Mouse (Mus musculus): ENCODE results near the gene Dennd1b.

- TF ChIP-seq CTCF (IDR thresholded peaks at IDR 0.05; ENCODE audit: control insufficient read depth, insufficient read depth, insufficient read length) = no peak
- peak; percentile 18 for TF ChIP-seq FOSL1 (IDR thresholded peaks at IDR 0.05; ENCODE audit: insufficient read depth, low read length, poor library complexity, severe bottlenecking)
- no peak for TF ChIP-seq MYOG (IDR thresholded peaks at IDR 0.05; ENCODE audit: control insufficient read depth, extremely low read depth, insufficient read length)
- no peak for TF ChIP-seq MAX (IDR thresholded peaks at IDR 0.05)
- TF ChIP-seq CEBPB (IDR thresholded peaks at IDR 0.05; ENCODE audit: low read depth) = no peak
- TF ChIP-seq USF1 (IDR thresholded peaks at IDR 0.05; ENCODE audit: low read depth) = no peak
- no peak for TF ChIP-seq MYOD1 (IDR thresholded peaks at IDR 0.05; ENCODE audit: control insufficient read depth, insufficient read length, low read depth)
Observed at GRCm38 (mm10) chr1:139146306-139146705, 183.1 kb downstream of the Dennd1b start.
